Mouse (Mus musculus): ENCODE measurements at regions not wholly inside any gene's neighbourhood (a gene's known extent, or its start where the extent isn't known, plus 50 kb on each side); places are given as distances from the start of the nearest gene placed in this dataset.

GRCm38 (mm10) chr5:64747461-64747860 is 55.7 kb upstream of the Klf3 start:
- no peak for TF ChIP-seq GATA1 (IDR thresholded peaks at IDR 0.05; ENCODE audit: low read length)
- TF ChIP-seq TAL1 (IDR thresholded peaks at IDR 0.05; ENCODE audit: low read length): no peak

All from erythroblast, embryonic 14.5 days (primary cell).